In the genomic region with DNA sequence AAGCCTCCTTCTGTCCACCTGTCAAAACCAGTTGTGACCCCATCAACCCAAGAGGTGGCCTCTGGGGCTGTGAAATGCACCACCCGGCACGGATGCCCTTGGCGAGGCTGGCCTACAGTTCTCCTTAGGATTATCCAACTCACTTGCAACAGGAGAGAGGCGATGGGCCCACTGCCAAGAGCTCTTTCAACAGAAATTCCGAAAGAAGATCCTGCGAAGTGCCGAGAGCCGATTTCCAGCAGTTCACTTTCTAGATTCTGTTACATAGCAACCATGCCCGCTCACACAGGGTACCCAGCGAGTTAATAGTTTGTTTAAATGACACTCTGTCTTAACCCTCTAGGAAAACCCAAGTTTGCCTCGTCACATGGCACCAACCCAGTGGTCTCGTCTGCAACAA, we compare ENCODE assay signal across 8 mouse cellular contexts.
DNase-seq lines count a peak whose midpoint lies in the region; ATAC-seq lines count a peak whose summit lies in the region.

No protein-coding gene starts in this region.

- no peaks in the 10 kb centered on the region for H3K36me3 ChIP-seq in embryonic facial prominence, embryonic 12.5 days
- H3K36me3 ChIP-seq in embryonic facial prominence, embryonic 10.5 days (replicated peaks): 0 out of 2 replicates have a peak, but pooled peaks cover 5% of the 10 kb centered on the region
- no peaks in the 10 kb centered on the region for H3K36me3 ChIP-seq in embryonic facial prominence, embryonic 14.5 days (ENCODE audit: control insufficient read depth, insufficient read depth, low read length)

- no peaks in the 10 kb centered on the region for H3K27me3 ChIP-seq in embryonic facial prominence, embryonic 12.5 days
- H3K27me3 ChIP-seq in embryonic facial prominence, embryonic 10.5 days (replicated peaks; ENCODE audit: low read depth, poor library complexity, severe bottlenecking): no peaks in the 10 kb centered on the region
- H3K27me3 ChIP-seq in embryonic facial prominence, embryonic 14.5 days (replicated peaks; ENCODE audit: control insufficient read depth, insufficient read depth, low read length): no peaks in the 10 kb centered on the region

- H3K9ac ChIP-seq in embryonic facial prominence, embryonic 12.5 days: no peak overlapping the region
- H3K9ac ChIP-seq in embryonic facial prominence, embryonic 14.5 days (ENCODE audit: low read depth, low read length): no peak overlapping the region

- no peak overlapping the region for H3K4me3 ChIP-seq in embryonic facial prominence, embryonic 12.5 days
- no peak overlapping the region for H3K4me3 ChIP-seq in embryonic facial prominence, embryonic 10.5 days
- 0 out of 2 replicates have a peak overlapping the region, but pooled peaks have one; percentile 3 for H3K4me3 ChIP-seq in embryonic facial prominence, embryonic 14.5 days (ENCODE audit: low read depth, low read length)

- H3K9me3 ChIP-seq in embryonic facial prominence, embryonic 12.5 days: no peaks in the 10 kb centered on the region
- no peaks in the 10 kb centered on the region for H3K9me3 ChIP-seq in embryonic facial prominence, embryonic 10.5 days
- H3K9me3 ChIP-seq in embryonic facial prominence, embryonic 14.5 days (ENCODE audit: control insufficient read depth, low read length): no peaks in the 10 kb centered on the region

- 0 out of 2 replicates have a peak overlapping the region, but pooled peaks have one; percentile 6 for H3K4me2 ChIP-seq in embryonic facial prominence, embryonic 12.5 days (replicated peaks)
- H3K4me2 ChIP-seq in embryonic facial prominence, embryonic 14.5 days (ENCODE audit: low read depth, low read length): peak overlapping the region; percentile 36

- ATAC-seq in embryonic facial prominence, embryonic 12.5 days (ENCODE audit: insufficient number of reproducible peaks, insufficient read depth, low FRiP score, low TSS enrichment): no peak
- ATAC-seq in embryonic facial prominence, embryonic 14.5 days (ENCODE audit: low read depth): peak; percentile 68

- WGBS in embryonic facial prominence, embryonic 12.5 days: 41% methylated on average over 12 of the region's 12 CpGs
- 75% methylated on average over 12 of the region's 12 CpGs for WGBS in embryonic facial prominence, embryonic 10.5 days
- 23% methylated on average over 12 of the region's 12 CpGs for WGBS in embryonic facial prominence, embryonic 14.5 days

- peaks cover 27% of the 10 kb centered on the region for H3K4me1 ChIP-seq in embryonic facial prominence, embryonic 12.5 days
- H3K4me1 ChIP-seq in embryonic facial prominence, embryonic 10.5 days: peaks cover 19% of the 10 kb centered on the region
- peaks cover 17% of the 10 kb centered on the region for H3K4me1 ChIP-seq in embryonic facial prominence, embryonic 14.5 days (ENCODE audit: control insufficient read depth, insufficient read depth, low read length)

- DNase-seq in embryonic facial prominence, embryonic 10.5 days (ENCODE audit: low spot score): no peak
- peak; percentile 67 for DNase-seq in Muller cell, postnatal 12 days (ENCODE audit: inconsistent ontology term)
- peak; percentile 92 for DNase-seq in embryonic facial prominence, embryonic 14.5 days (ENCODE audit: low spot score)
- DNase-seq in kidney, postnatal 4 days: peak; percentile 50 to 59
- peak; percentile 62 for DNase-seq in lung, postnatal 14 days
- peak; percentile 29 to 73 for DNase-seq in urinary bladder, postnatal 4 days (ENCODE audit: low spot score in 2 of 2)
- no peak for DNase-seq in spleen, adult 12 weeks (ENCODE audit: low spot score)

- H3K27ac ChIP-seq in embryonic facial prominence, embryonic 12.5 days: no peak overlapping the region
- no peak overlapping the region for H3K27ac ChIP-seq in embryonic facial prominence, embryonic 10.5 days (replicated peaks)
- H3K27ac ChIP-seq in embryonic facial prominence, embryonic 14.5 days (replicated peaks; ENCODE audit: low read depth, low read length): no peak overlapping the region

Comparison
In these comparisons a context has a peak if more than half of its experiments do, and no peak if none do; other contexts are left out.
1. DNase-seq: peak in Muller cell, postnatal 12 days (single experiment), embryonic facial prominence, embryonic 14.5 days (single experiment), kidney, postnatal 4 days (2 of 2), lung, postnatal 14 days (single experiment) and urinary bladder, postnatal 4 days (2 of 2); none in embryonic facial prominence, embryonic 10.5 days (single experiment) and spleen, adult 12 weeks (single experiment).